Mouse (Mus musculus) G1E (cell line): ENCODE measurements at regions not wholly inside any gene's neighbourhood (a gene's known extent, or its start where the extent isn't known, plus 50 kb on each side); places are given as distances from the start of the nearest gene placed in this dataset.

Experiments used
- CTCF ChIP-seq: IDR thresholded peaks from 2 replicates; pipeline ENCODE4 v1.5.1; 2012; ENCODE audit warnings: low read depth, low read length, inconsistent platforms, mixed read lengths
- GATA1 ChIP-seq: IDR thresholded peaks from 2 replicates; pipeline ENCODE4 v1.6.1; 2012; ENCODE audit warnings: borderline replicate concordance, low read length, inconsistent platforms, mixed read lengths
- POLR2AphosphoS5 ChIP-seq: IDR thresholded peaks from 2 replicates; pipeline ENCODE4 v1.6.1; 2012; ENCODE audit warnings: low read depth, low read length, inconsistent platforms; ENCODE audit not compliant: insufficient replicate concordance
- TAL1 ChIP-seq: conservative IDR thresholded peaks from 2 replicates; pipeline ENCODE4 v1.6.1; 2012; ENCODE audit warnings: low read depth, low read length, inconsistent platforms, mixed read lengths

- TF ChIP-seq GATA1 (no peak), CTCF (no peak), POLR2AphosphoS5 (no peak), TAL1 (no peak)
These were observed 63.8 kb upstream of the Btrc start for GRCm38 (mm10) chr19:45299768-45300167.
